Mouse (Mus musculus) liver, adult 2 months (tissue): ENCODE data around the gene Poldip3.

Experiments used
- CTCF ChIP-seq: fragments of 200-500 bp; IDR thresholded peaks from 2 replicates; pipeline ENCODE4 v1.5.1; 2011; ENCODE audit warnings: low read depth, low read length, control low read depth
- POLR2A ChIP-seq: fragments of 200-500 bp; IDR thresholded peaks from 2 replicates; pipeline ENCODE4 v1.6.1; 2011; ENCODE audit warnings: low read length, control low read depth; ENCODE audit not compliant: insufficient read depth; ENCODE audit errors: extremely low read depth

GRCm38 (mm10) chr15:83088495-83089428 is 60.4 kb downstream of the Poldip3 start:
- TF ChIP-seq CTCF (no peak), POLR2A (no peak)
